Mouse (Mus musculus): Measurements from ENCODE around the gene Ifrd1. TPM values are rescaled to one million over a fixed set of nuclear protein-coding genes. Genes with fewer than 3 reads are reported as not detected.

Ifrd1 gene
- polyA plus RNA-seq (2015; fragmentation: Nextera tagmentation; extraction: Ambion mirVana): 85.8 and 86.3 TPM in 2 replicates

DNA sequence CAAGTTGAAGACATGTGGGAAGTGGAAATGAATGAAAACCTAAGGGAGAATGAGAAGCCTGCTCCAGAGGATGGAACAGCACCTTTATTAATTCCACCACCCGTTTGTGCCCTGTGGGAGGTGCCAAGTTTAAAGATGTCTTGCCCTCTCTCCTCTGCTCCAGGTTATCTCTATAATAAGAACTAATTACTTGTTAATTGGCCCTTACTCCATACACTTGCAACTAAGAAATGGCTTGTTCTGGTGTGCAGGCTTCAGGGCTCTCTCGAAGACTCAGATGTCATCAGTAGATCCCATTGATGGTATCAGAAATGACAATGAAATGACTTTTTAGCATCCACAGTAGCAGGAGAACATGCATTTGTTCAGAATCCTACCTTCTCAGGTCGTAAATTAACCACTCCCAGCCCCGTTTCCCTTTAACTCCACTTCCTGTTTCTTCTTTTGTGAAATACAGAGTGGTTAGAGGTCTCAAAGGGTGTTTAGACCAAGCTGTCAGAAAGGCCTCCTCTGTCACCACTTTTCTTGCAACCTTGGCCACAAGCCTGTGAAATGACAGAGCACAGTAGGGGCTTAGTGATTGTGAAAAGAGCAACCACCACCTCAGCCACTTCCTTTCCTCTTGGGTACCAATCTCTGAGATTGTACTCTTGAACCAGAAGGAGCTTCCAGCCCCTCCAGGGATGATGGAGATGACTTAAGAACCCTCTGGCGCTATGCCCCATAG, at the start of gene Ifrd1:
Gene Ifrd1, minus strand, starts transcription at position 51 of the 727 bp plus-strand sequence.
- 72% methylated on average over 5 of the region's 5 CpGs for WGBS
- no peak within 1 kb of the TSS for H3K4me2 ChIP-seq
- no peak within 1 kb of the TSS for H3K4me3 ChIP-seq
- no peak within 1 kb of the TSS for H3K9ac ChIP-seq
- H3K27me3 ChIP-seq: no peaks in the 10 kb centered on the region
- H3K9me3 ChIP-seq (replicated peaks): no peaks in the 10 kb centered on the region
- ATAC-seq (replicated peaks; ENCODE audit: insufficient number of reproducible peaks, insufficient read depth, low FRiP score, low read depth): no peak
- H3K27ac ChIP-seq: peak within 1 kb of the TSS; percentile 37; the same call in 1 of the 2 replicates
- H3K4me1 ChIP-seq (replicated peaks): peaks cover 17% of the 10 kb centered on the region
- H3K36me3 ChIP-seq: no peaks in the 10 kb centered on the region

- Histone ChIP-seq H3K4me3 (no peak overlapping the region), H3K27me3 (no peaks in the 10 kb centered on the region), H3K36me3 (no peaks in the 10 kb centered on the region), H3K4me2 (no peak overlapping the region), H3K9me3 (replicated peaks) (no peaks in the 10 kb centered on the region), H3K9ac (no peak overlapping the region), H3K4me1 (replicated peaks) (no peaks in the 10 kb centered on the region), H3K27ac (no peak overlapping the region)
- ATAC-seq (replicated peaks; ENCODE audit: insufficient number of reproducible peaks, insufficient read depth, low FRiP score, low read depth): no peak
- WGBS: 66% methylated on average over 4 of the region's 4 CpGs
Measured at GRCm38 (mm10) chr12:40286539-40286938, 38.2 kb upstream of the Ifrd1 start.

- WGBS: 87% methylated on average over 4 of the region's 4 CpGs
- H3K27me3 ChIP-seq: no peaks in the 10 kb centered on the region
- no peak overlapping the region for H3K27ac ChIP-seq
- H3K9ac ChIP-seq: no peak overlapping the region
- H3K36me3 ChIP-seq: no peaks in the 10 kb centered on the region
- no peak for ATAC-seq (replicated peaks; ENCODE audit: insufficient number of reproducible peaks, insufficient read depth, low FRiP score, low read depth)
- H3K4me3 ChIP-seq: no peak overlapping the region
- H3K4me1 ChIP-seq (replicated peaks): no peaks in the 10 kb centered on the region
- H3K4me2 ChIP-seq: no peak overlapping the region
- no peaks in the 10 kb centered on the region for H3K9me3 ChIP-seq (replicated peaks)
Measured at GRCm38 (mm10) chr12:40280596-40281325, 32.5 kb upstream of the Ifrd1 start.

DNA sequence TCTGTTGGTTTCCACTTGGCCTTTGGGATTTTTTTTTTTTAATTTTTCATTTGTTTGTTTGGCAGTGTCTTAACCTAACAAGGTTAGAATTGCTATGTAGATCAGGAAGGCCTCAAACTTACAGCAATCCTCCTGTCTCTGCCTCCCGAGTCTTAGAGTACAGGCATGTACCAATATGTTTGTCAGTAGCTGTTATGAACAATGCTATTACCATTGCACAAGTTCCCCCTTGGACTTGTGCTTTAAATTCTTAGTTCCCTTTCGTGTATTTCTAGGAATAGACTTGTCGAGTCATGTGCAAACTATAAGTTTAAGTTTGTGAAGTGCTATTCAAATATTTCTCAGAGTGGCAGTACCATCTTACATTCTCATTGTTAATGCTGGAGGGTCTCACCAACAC, 29.3 kb upstream of the Ifrd1 start:
- Histone ChIP-seq H3K9ac (no peak overlapping the region), H3K4me2 (no peak overlapping the region), H3K27ac (no peak overlapping the region), H3K4me3 (no peak overlapping the region), H3K9me3 (replicated peaks) (no peaks in the 10 kb centered on the region), H3K27me3 (no peaks in the 10 kb centered on the region), H3K36me3 (no peaks in the 10 kb centered on the region), H3K4me1 (replicated peaks) (no peaks in the 10 kb centered on the region)
- no peak for ATAC-seq (replicated peaks; ENCODE audit: insufficient number of reproducible peaks, insufficient read depth, low FRiP score, low read depth)
- 73% methylated on average over 3 of the region's 3 CpGs for WGBS

GRCm38 (mm10) chr12:40274931-40275330, 26.6 kb upstream of the Ifrd1 start:
- no peak overlapping the region for H3K4me2 ChIP-seq
- no peak overlapping the region for H3K27ac ChIP-seq
- H3K9me3 ChIP-seq (replicated peaks): no peaks in the 10 kb centered on the region
- H3K36me3 ChIP-seq: no peaks in the 10 kb centered on the region
- no peaks in the 10 kb centered on the region for H3K27me3 ChIP-seq
- no peak for ATAC-seq (replicated peaks; ENCODE audit: insufficient number of reproducible peaks, insufficient read depth, low FRiP score, low read depth)
- H3K9ac ChIP-seq: no peak overlapping the region
- no peaks in the 10 kb centered on the region for H3K4me1 ChIP-seq (replicated peaks)
- H3K4me3 ChIP-seq: no peak overlapping the region

- no peak overlapping the region for H3K4me3 ChIP-seq
- H3K4me1 ChIP-seq (replicated peaks): no peaks in the 10 kb centered on the region
- H3K9ac ChIP-seq: no peak overlapping the region
- H3K4me2 ChIP-seq: no peak overlapping the region
- no peak overlapping the region for H3K27ac ChIP-seq
- no peaks in the 10 kb centered on the region for H3K9me3 ChIP-seq (replicated peaks)
- WGBS: 61% methylated on average over 4 of the region's 4 CpGs
- no peak for ATAC-seq (replicated peaks; ENCODE audit: insufficient number of reproducible peaks, insufficient read depth, low FRiP score, low read depth)
- H3K36me3 ChIP-seq: no peaks in the 10 kb centered on the region
- no peaks in the 10 kb centered on the region for H3K27me3 ChIP-seq
Measured at GRCm38 (mm10) chr12:40273339-40273738, 25.0 kb upstream of the Ifrd1 start.

DNA sequence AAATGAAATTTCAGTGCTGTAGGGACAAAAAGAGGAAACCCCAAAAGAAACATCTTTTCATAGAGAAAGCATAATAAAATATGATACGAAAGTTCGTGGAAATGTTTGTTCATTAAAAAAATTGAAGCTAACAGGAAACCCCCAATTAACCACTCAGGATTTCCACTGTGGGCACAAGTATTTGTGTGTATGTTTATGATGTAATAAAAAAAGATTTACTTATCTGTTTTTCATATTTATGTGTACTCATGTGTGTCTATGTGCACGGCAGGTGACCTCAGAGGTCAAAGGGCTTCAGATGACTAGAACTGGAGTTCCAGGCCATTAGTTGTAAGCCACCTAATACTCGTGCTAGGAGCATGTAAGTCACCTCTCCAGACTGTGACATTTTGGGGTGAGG, 24.4 kb upstream of the Ifrd1 start:
- Histone ChIP-seq H3K9ac (no peak overlapping the region), H3K4me2 (no peak overlapping the region)
- 79% methylated on average over 4 of the region's 4 CpGs for WGBS

DNA sequence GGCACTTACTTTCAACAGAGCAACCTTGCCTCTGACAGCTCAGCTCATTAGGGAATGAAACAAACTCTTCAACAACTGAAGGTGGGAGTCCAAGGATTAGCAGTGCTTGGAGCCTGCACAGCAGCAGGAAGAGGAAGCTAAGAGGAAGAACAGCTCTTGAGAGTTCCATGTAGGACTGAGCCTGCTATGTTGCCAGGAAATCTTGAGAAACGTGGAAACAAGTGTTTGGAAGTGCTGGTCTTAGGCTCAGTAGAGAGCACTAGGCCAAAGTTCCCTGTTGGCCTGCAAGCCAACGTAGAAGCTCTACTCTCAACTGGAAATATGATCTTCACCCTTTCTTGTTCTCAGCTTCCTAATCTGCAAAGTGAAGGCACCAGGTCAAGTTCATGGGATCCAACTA, 20.0 kb upstream of the Ifrd1 start:
- Histone ChIP-seq H3K27me3 (no peaks in the 10 kb centered on the region), H3K36me3 (no peaks in the 10 kb centered on the region), H3K9me3 (replicated peaks) (no peaks in the 10 kb centered on the region), H3K4me2 (no peak overlapping the region), H3K4me3 (no peak overlapping the region), H3K9ac (no peak overlapping the region), H3K27ac (no peak overlapping the region), H3K4me1 (replicated peaks) (no peaks in the 10 kb centered on the region)
- no peak for ATAC-seq (replicated peaks; ENCODE audit: insufficient number of reproducible peaks, insufficient read depth, low FRiP score, low read depth)
- 74% methylated on average over 2 of the region's 2 CpGs for WGBS

More for the DNA sequence above, 24.4 kb upstream of the Ifrd1 start:
- no peak overlapping the region for H3K27ac ChIP-seq
- H3K4me1 ChIP-seq (replicated peaks): no peaks in the 10 kb centered on the region
- no peak for ATAC-seq (replicated peaks; ENCODE audit: insufficient number of reproducible peaks, insufficient read depth, low FRiP score, low read depth)
- no peaks in the 10 kb centered on the region for H3K27me3 ChIP-seq
- H3K4me3 ChIP-seq: no peak overlapping the region
- no peaks in the 10 kb centered on the region for H3K36me3 ChIP-seq
- no peaks in the 10 kb centered on the region for H3K9me3 ChIP-seq (replicated peaks)

DNA sequence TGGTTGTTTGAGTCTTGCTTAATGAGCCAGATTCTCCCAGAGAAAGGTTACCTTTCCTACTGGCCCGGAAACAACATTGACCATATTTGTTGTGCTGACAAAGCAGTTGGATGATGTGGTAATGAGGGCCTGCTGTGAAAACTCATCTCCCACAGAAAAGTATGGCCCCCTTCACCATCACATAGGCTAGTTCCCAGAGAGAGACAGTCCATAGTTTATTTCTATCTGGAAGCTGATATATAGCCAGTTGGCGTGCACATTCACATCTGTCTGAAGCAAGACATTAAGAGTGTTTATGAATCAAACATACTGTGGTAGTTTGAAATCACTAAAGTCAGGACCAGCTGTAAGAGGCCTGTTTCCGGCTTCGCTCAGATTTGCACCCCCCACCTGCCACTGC, 15.4 kb upstream of the Ifrd1 start:
- no peak overlapping the region for H3K9ac ChIP-seq
- H3K4me2 ChIP-seq: no peak overlapping the region
- H3K36me3 ChIP-seq: no peaks in the 10 kb centered on the region
- no peak overlapping the region for H3K27ac ChIP-seq
- no peak overlapping the region for H3K4me3 ChIP-seq
- 89% methylated on average over 4 of the region's 4 CpGs for WGBS
- 0 out of 2 replicates have a peak, but pooled peaks cover under 1% of the 10 kb centered on the region for H3K27me3 ChIP-seq
- no peak for ATAC-seq (replicated peaks; ENCODE audit: insufficient number of reproducible peaks, insufficient read depth, low FRiP score, low read depth)
- H3K9me3 ChIP-seq (replicated peaks): no peaks in the 10 kb centered on the region
- H3K4me1 ChIP-seq (replicated peaks): no peaks in the 10 kb centered on the region

DNA sequence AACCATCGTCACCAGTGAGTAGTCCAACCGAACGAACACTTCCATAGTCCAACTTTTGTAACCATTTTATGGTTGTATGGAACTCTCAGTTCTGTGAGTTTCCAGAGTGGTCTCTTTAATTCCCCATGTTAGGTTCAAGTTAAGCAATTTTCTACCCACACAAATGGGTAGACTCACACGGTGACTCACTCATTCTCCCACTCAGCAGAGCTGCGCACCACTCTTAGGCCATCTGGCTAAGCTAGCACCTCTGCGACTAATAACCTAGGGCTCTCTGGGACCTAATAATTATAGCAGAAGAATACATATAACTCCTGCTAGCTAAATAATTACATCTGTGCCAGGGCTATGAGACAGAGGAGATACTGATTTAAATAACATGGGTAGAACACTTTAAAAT, 14.7 kb upstream of the Ifrd1 start:
- Histone ChIP-seq H3K27me3 (peaks cover 5% of the 10 kb centered on the region; the same call in 1 of the 2 replicates), H3K4me3 (no peak overlapping the region), H3K9me3 (replicated peaks) (no peaks in the 10 kb centered on the region), H3K9ac (no peak overlapping the region), H3K4me2 (no peak overlapping the region), H3K36me3 (no peaks in the 10 kb centered on the region), H3K4me1 (replicated peaks) (no peaks in the 10 kb centered on the region), H3K27ac (no peak overlapping the region)
- ATAC-seq (replicated peaks; ENCODE audit: insufficient number of reproducible peaks, insufficient read depth, low FRiP score, low read depth): no peak
- 91% methylated on average over 6 of the region's 6 CpGs for WGBS

DNA sequence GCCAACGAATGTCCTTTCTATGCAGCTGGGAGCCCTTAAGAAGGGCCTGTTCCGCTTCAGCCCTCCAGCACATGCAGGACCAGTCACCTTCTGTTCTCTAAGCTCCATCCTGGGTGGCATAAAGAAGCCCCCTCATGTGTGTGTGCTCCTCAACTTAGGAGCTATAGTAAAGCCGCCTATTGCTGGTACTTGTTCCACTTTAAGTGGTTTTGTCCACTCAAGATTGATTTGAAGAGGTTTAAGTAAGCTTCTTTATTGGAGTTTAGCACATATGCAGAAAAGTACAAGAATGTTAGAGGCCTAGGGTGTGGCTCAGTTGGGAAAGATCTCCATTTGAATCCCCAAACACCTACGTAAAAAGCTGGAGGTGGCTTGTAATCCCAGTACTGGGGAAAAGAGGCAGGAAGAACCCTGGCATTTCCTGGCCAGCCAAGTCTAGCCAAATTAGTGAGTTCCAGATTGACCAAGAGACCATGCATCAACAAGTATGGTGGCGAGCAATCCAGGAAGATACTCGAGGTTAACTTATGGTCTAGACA, 10.2 kb upstream of the Ifrd1 start:
- H3K4me1 ChIP-seq (replicated peaks): no peaks in the 10 kb centered on the region
- no peak for ATAC-seq (replicated peaks; ENCODE audit: insufficient number of reproducible peaks, insufficient read depth, low FRiP score, low read depth)
- WGBS: 89% methylated on average over 6 of the region's 6 CpGs

More for the DNA sequence above, 10.2 kb upstream of the Ifrd1 start:
- Histone ChIP-seq H3K27ac (no peak overlapping the region), H3K4me3 (no peak overlapping the region), H3K36me3 (no peaks in the 10 kb centered on the region), H3K4me2 (no peak overlapping the region), H3K9me3 (replicated peaks) (no peaks in the 10 kb centered on the region), H3K9ac (no peak overlapping the region), H3K27me3 (peaks cover 5% of the 10 kb centered on the region; the same call in 1 of the 2 replicates)
